Mouse (Mus musculus) adrenal gland, adult 18-20 months (tissue): ENCODE data around the gene Rbsn. TPM values are rescaled to one million over a fixed set of nuclear protein-coding genes. Genes with fewer than 3 reads are reported as not detected.

Experiments used
- DNase-seq, 2 experiments: peaks; one replicate each; pipeline ENCODE4 v3.0.0; 2021 to 2022; ENCODE audit warnings: low spot score in 2 of 2
- total RNA-seq, 2 experiments: library from RNA; stranded (reverse); gene quantifications; 1 replicate in 1 of 2; 2 replicates in 1 of 2; pipeline ENCODE4 v1.2.3; 2021

Rbsn gene
- total RNA-seq, 2 experiments from 2014 or later, result 18.5 to 22.8 TPM

- peak; percentile 74 to 78 for DNase-seq
Observed at GRCm38 (mm10) chr6:92183621-92184131, 31.0 kb downstream of the Rbsn start, which contains the start of gene Mrps25. Gene Mrps25, minus strand, starts transcription at chr6:92184033.

- DNase-seq, result no peak
Observed at GRCm38 (mm10) chr6:92176450-92176849, 38.3 kb downstream of the Rbsn start.

- no peak for DNase-seq
Observed at GRCm38 (mm10) chr6:92162724-92163123, 52.0 kb downstream of the Rbsn start.

- no peak for DNase-seq
Observed at GRCm38 (mm10) chr6:92158801-92159200, 55.9 kb downstream of the Rbsn start.

GRCm38 (mm10) chr6:92153774-92154173, 61.0 kb downstream of the Rbsn start:
- no peak for DNase-seq

- no peak for DNase-seq
Observed at GRCm38 (mm10) chr6:92145881-92146280, 68.8 kb downstream of the Rbsn start.

Other genes with a start within 250 kb of the Rbsn start
- 10 to 100 TPM; 15.2 to 16.2 TPM for gene Fgd5, start 236.0 kb downstream of the Rbsn start, total RNA-seq
- 10 to 100 TPM; 27.4 to 31.7 TPM for gene Nr2c2, start 123.5 kb downstream of the Rbsn start, total RNA-seq
- gene Mrps25, start 30.9 kb downstream of the Rbsn start, total RNA-seq, result 10 to 100 TPM; 45.8 to 50.6 TPM
- gene Trh, start 29.7 kb upstream of the Rbsn start, total RNA-seq, result not detected